Mouse (Mus musculus) bone marrow, adult 2 months (tissue): ENCODE data around the gene Fez1.

ENCODE experiments used
- CTCF ChIP-seq: fragments of 200-500 bp; IDR thresholded peaks from 2 replicates; pipeline ENCODE4 v1.5.1; 2011; ENCODE audit warnings: low read length, control low read depth; ENCODE audit not compliant: control insufficient read depth, insufficient read depth
- POLR2A ChIP-seq: fragments of 200-500 bp; IDR thresholded peaks from 2 replicates; pipeline ENCODE4 v1.6.1; 2011; ENCODE audit warnings: low read depth, mild to moderate bottlenecking, control low read depth, low read length, borderline replicate concordance; ENCODE audit not compliant: control insufficient read depth

DNA sequence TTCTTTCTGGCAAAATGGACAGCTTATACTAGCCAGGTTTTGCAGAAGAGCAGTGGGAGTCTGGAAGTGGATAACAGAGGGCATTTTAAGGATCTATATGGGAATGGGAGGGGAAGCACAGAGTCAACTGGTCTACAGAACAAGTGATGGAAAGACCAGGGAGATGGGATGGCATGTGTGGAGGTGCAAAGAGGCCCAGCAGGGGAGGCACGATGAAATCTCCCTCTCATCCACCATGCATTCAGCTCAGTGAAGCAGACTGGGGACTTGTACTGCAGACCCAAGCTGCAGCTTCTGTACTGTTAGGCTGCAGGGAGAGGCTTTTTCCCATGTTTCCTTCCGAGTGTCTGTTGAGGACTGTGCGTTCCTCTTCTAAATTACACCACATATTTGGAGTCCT is 12.2 kb downstream of the Fez1 start:
- TF ChIP-seq CTCF (no peak), POLR2A (no peak)
